Mouse (Mus musculus): ENCODE results near the gene Hist4h4.

DNA sequence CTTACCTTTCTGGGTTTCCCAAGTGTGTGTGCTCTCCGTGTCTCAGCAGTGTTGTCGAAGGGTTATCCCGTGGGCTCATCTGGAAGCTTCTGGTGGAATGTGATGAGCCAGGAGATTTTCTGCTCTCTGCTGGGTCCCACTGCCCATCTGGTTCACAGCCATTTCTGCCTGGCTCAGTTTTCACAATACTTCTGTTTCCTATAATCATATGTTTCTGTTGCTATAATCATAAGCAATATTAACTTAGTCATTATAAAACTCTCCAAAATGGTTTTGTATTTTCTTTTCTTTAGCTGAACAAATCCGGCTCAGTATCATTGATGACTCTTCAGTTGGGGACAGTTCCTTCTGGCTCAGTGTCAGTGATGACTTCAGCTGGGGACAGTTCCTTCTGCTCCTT, 31.1 kb upstream of the Hist4h4 start, which contains the start of gene Smco3:
- TF ChIP-seq CTCF (IDR thresholded peaks at IDR 0.05; ENCODE audit: extremely low read depth, insufficient read length, insufficient replicate concordance, low read depth, low read length) (no peak), POLR2A (IDR thresholded peaks at IDR 0.05; ENCODE audit: low read depth, low read length) (no peak)
